Mouse (Mus musculus) liver, embryonic 16.5 days (tissue): ENCODE results near the gene Tor1b. TPM values are rescaled to one million over a fixed set of nuclear protein-coding genes. Genes with fewer than 3 reads are reported as not detected.
A peak's percentile ranks its signal among the peaks of the same experiment; 100 is the strongest.

ENCODE experiments used
- ATAC-seq: fragments of 200-750 bp; cut with Nextera tagmentation; 2 replicates; pipeline ENCODE4 v1.8.0; 2017; ENCODE audit warnings: low read depth, mild to moderate bottlenecking, moderate number of reproducible peaks, moderate library complexity
- H3K27ac ChIP-seq: fragments of 300-500 bp; sonication (generic); 2 replicates; pipeline ENCODE4 v1.5.1; 2014; ENCODE audit warnings: mild to moderate bottlenecking, low read length
- H3K27me3 ChIP-seq: fragments of 300-500 bp; sonication (generic); 2 replicates; pipeline ENCODE4 v1.6.1; 2014; ENCODE audit warnings: low read depth, low read length, mixed read lengths; ENCODE audit not compliant: control insufficient read depth, insufficient read depth
- H3K36me3 ChIP-seq: fragments of 300-500 bp; sonication (generic); 2 replicates; pipeline ENCODE4 v1.6.1; 2014; ENCODE audit warnings: mild to moderate bottlenecking; ENCODE audit not compliant: control insufficient read depth, insufficient read depth
- H3K4me1 ChIP-seq: fragments of 300-500 bp; sonication (generic); 2 replicates; pipeline ENCODE4 v1.6.1; 2014; ENCODE audit warnings: low read depth, low read length, mixed read lengths; ENCODE audit not compliant: control insufficient read depth
- H3K4me2 ChIP-seq: fragments of 300-500 bp; sonication (generic); 2 replicates; pipeline ENCODE4 v1.6.1; 2014; ENCODE audit warnings: low read depth, low read length, mixed read lengths
- H3K4me3 ChIP-seq: fragments of 300-500 bp; sonication (generic); 2 replicates; pipeline ENCODE4 v1.5.1; 2014; ENCODE audit warnings: low read depth, mild to moderate bottlenecking, low read length
- H3K9ac ChIP-seq: fragments of 300-500 bp; sonication (generic); 2 replicates; pipeline ENCODE4 v1.6.1; 2014; ENCODE audit warnings: low read depth, low read length
- H3K9me3 ChIP-seq: fragments of 300-500 bp; sonication (generic); replicated peaks from 2 replicates; pipeline ENCODE4 v1.6.1; 2016; ENCODE audit warnings: low read length; ENCODE audit not compliant: control insufficient read depth
- WGBS: fragments of 180-500 bp; shearing (Covaris S2); extraction: QIAGEN DNeasy Blood & Tissue Kit; methylation state at CpG from one replicate; pipeline ENCODE4 v1.1.7; 2014; ENCODE audit not compliant: insufficient replicate concordance; 5-methylcytosine and 5-hydroxymethylcytosine counted together
- polyA plus RNA-seq: library from polyadenylated mRNA; unstranded; fragments of >200 nt; fragmentation: Nextera tagmentation; extraction: Ambion mirVana; gene quantifications from 2 replicates; pipeline ENCODE4 v1.2.1, GENCODE M21; 2015

Gene Tor1b
- polyA plus RNA-seq, 1 experiment from 2014 or later = 15.9 TPM

DNA sequence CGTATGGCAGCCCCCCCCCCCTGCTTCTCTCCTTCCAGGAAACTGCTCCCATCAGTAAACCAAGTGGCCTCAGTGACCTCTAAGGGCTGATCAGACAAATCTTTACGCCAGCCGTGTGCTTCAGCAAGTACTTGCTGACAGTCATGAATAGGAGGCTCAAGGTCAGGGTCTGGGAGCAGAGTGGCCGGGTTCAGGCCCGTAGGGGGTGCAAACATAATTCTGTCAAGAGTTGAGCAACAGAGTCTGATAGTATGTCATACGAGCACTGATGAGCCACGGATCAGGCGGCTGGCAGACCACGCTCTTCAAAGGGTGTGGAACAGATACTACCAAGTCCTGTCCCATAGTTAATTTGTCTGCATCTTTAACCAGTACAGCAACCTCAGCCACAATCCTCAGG is 37.5 kb downstream of the Tor1b start:
- ATAC-seq = no peak
- no peak overlapping the region for H3K4me2 ChIP-seq
- H3K36me3 ChIP-seq = no peaks in the 10 kb centered on the region
- H3K4me3 ChIP-seq = no peak overlapping the region
- H3K9ac ChIP-seq = no peak overlapping the region
- H3K4me1 ChIP-seq = peaks cover 6% of the 10 kb centered on the region
- 73% methylated on average over 9 of the region's 9 CpGs for WGBS
- H3K27me3 ChIP-seq = no peaks in the 10 kb centered on the region
- H3K9me3 ChIP-seq = no peaks in the 10 kb centered on the region
- no peak overlapping the region for H3K27ac ChIP-seq

DNA sequence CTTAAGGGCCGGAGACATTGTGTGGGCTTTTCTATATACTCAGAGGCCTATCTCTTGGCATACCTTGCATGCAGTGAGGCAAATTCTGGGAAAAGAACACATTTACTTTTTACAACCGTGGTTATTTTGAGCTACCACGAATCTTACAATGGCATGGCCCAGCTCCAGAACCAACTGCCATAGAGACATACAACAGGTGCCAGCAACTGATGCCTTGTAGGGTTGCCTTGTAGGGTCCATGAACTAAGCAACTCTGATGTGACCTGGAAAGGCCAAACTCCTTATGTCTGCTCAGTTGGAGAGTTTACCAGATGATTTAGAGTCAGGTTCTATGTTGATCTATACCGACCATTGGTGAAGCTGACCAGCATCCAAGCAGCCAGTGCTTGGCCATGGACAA is 42.1 kb downstream of the Tor1b start:
- no peaks in the 10 kb centered on the region for H3K36me3 ChIP-seq
- no peak for ATAC-seq
- no peaks in the 10 kb centered on the region for H3K9me3 ChIP-seq
- no peak overlapping the region for H3K9ac ChIP-seq
- H3K4me2 ChIP-seq = no peak overlapping the region
- 78% methylated on average over 4 of the region's 4 CpGs for WGBS
- no peaks in the 10 kb centered on the region for H3K4me1 ChIP-seq
- H3K27ac ChIP-seq = no peak overlapping the region
- no peak overlapping the region for H3K4me3 ChIP-seq
- no peaks in the 10 kb centered on the region for H3K27me3 ChIP-seq

DNA sequence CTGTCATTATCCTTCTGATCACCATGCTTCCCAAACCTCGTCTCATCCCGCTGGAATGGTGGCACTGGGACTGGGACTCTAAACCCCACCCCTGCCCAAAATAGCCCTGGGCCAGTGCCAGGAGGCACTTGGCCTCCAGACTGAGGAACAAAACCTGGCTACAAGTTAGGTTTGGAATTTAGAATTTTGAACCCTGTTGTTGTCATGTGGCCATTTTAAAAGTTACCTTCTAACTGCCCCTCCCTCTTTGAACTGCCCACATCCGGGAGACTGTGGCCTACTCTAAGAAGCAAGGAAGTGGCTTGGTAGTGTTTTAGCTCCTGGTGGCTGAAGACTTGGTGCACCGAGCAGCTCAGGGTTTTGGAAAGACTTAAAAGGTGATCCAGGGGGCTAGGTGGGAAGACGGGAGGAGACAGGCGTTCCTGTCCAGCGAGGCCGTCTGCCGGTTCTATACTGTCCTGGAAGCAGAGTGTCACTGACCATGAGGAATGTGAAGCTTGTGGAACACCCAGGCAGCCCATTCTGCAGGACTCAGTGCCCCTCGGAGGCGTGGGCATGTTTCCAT is 42.8 kb downstream of the Tor1b start:
- Histone ChIP-seq H3K27me3 (no peaks in the 10 kb centered on the region), H3K4me3 (no peak overlapping the region)
- 69% methylated on average over 11 of the region's 11 CpGs for WGBS

DNA sequence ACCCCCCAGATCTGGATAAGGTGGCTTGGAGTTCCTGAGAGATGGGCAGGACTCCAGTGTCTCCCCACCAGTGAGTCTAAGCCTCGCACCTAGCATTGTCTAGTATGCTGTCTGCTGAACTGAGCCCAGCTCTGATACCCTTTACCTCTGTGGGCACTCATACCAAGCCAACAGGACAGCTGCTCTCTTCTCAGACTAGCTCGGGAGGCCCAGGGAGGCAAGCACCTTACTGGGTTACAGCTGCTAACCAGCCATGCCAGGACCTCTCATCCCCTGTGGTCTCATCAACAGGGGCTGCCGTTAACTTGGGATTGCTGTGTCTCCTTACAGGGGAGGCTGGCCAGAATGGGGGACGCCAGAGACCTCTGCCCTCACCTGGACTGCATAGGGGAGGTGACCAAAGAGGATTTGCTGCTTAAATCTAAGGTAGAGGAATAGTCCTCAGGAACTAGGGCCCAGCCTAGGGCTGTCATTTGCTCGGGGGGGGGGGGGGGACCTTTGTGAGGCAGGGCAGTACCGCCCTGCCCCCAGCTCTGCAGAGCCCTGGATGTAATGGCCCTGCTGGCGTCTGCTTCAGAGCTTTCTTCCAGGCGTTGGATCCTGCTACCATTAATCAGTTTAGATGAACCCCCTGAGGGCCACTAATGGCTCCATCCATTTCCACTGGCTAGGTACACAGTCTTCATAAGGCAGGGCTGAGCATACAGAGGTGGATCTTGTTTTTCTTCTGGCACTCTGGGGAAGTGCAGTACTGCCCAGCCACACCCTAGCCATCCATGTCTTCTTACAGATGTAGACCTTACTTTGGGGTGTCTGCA is 45.9 kb downstream of the Tor1b start:
- no peak overlapping the region for H3K4me3 ChIP-seq
- H3K4me1 ChIP-seq = no peaks in the 10 kb centered on the region
- no peak overlapping the region for H3K27ac ChIP-seq
- WGBS = 69% methylated on average over 7 of the region's 8 CpGs
- no peak overlapping the region for H3K9ac ChIP-seq
- H3K4me2 ChIP-seq = no peak overlapping the region
- ATAC-seq = no peak
- H3K27me3 ChIP-seq = no peaks in the 10 kb centered on the region
- H3K36me3 ChIP-seq = no peaks in the 10 kb centered on the region; the same call in 1 of the 2 replicates
- H3K9me3 ChIP-seq = no peaks in the 10 kb centered on the region

More for the DNA sequence above, 42.8 kb downstream of the Tor1b start:
- H3K36me3 ChIP-seq = no peaks in the 10 kb centered on the region; the same call in 1 of the 2 replicates
- no peak overlapping the region for H3K27ac ChIP-seq
- H3K9ac ChIP-seq = no peak overlapping the region
- ATAC-seq = no peak
- no peak overlapping the region for H3K4me2 ChIP-seq
- H3K9me3 ChIP-seq = no peaks in the 10 kb centered on the region
- no peaks in the 10 kb centered on the region for H3K4me1 ChIP-seq

DNA sequence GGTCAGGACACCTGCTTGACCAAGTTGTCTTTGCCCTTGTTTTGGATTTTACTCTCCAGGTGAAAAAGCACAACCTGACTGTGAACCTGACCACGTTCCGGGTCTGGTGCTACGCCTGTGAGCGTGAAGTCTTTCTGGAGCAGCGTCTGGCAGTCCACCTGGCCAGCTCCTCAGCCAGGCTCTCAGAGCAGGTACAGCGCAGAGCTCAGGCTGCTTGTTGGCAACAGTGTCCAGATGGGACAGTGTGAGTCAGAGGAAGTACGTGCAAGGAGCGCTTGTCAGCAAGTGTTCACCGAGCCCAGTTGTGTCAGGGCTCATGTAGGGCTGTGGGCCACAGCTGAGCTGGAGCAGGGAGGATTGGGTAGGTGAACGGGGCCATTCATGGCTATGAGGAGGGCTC is 50.1 kb downstream of the Tor1b start:
- Histone ChIP-seq H3K4me1 (peaks cover 28% of the 10 kb centered on the region), H3K9ac (no peak overlapping the region), H3K36me3 (no peaks in the 10 kb centered on the region; the same call in 1 of the 2 replicates), H3K27me3 (no peaks in the 10 kb centered on the region), H3K4me3 (no peak overlapping the region), H3K4me2 (no peak overlapping the region), H3K27ac (no peak overlapping the region), H3K9me3 (no peaks in the 10 kb centered on the region)
- 85% methylated on average over 10 of the region's 10 CpGs for whole genome bisulfite sequencing
- no peak for ATAC-seq

DNA sequence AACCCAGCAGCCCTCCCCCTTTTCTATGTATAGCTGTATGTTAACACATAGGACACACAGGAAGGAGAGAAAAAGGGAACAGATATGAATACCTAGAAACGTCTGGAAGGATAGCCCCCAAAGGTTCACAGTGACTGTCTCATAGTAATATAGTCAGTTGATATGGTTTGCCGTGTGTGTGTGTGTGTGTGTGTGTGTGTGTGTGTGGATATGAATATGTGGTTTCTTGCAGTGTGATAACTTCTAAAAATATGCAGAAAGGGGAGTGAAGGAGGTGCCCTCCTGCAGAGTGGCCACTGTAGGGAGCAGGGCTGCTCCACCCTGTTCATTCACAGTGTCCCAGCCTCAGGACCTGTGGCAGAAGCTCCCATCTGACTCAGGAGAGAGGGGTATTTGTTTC is 52.7 kb downstream of the Tor1b start:
- peak overlapping the region; percentile 72 for H3K27ac ChIP-seq
- H3K4me3 ChIP-seq = peak overlapping the region; percentile 29
- peaks cover 28% of the 10 kb centered on the region for H3K4me1 ChIP-seq
- no peaks in the 10 kb centered on the region for H3K9me3 ChIP-seq
- ATAC-seq = peak; percentile 44; the same call in 1 of the 2 replicates
- 15% methylated on average over 2 of the region's 2 CpGs for WGBS
- H3K27me3 ChIP-seq = no peaks in the 10 kb centered on the region
- no peaks in the 10 kb centered on the region for H3K36me3 ChIP-seq
- H3K9ac ChIP-seq = no peak overlapping the region; the same call in 1 of the 2 replicates
- peak overlapping the region; percentile 56 for H3K4me2 ChIP-seq

DNA sequence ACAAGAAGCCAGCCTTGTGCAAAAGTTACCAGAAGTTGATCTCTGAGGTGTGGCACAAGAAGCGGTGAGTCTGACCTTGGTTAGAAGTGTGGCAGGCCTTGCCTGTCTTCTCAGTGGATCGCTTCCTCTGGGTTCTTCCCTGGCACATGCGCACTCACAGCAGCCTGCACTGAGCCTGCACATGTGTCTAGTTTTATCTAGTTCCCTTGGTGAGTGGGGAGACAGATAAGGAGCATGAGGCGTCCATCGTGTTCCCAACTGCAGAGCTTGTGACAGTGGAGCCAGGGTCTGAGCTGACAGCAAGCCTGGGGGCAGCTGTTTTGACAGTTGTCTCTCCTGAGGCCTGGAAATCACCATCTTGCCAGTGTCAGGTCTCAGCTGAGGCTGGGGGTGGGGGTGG is 53.7 kb downstream of the Tor1b start:
- Histone ChIP-seq H3K27me3 (no peaks in the 10 kb centered on the region), H3K4me3 (peak overlapping the region; percentile 29), H3K9ac (peak overlapping the region; percentile 49), H3K4me1 (peaks cover 28% of the 10 kb centered on the region), H3K36me3 (no peaks in the 10 kb centered on the region), H3K9me3 (no peaks in the 10 kb centered on the region), H3K4me2 (peak overlapping the region; percentile 56), H3K27ac (peak overlapping the region; percentile 72)
- WGBS = 23% methylated on average over 5 of the region's 5 CpGs
- ATAC-seq = peak; percentile 94

DNA sequence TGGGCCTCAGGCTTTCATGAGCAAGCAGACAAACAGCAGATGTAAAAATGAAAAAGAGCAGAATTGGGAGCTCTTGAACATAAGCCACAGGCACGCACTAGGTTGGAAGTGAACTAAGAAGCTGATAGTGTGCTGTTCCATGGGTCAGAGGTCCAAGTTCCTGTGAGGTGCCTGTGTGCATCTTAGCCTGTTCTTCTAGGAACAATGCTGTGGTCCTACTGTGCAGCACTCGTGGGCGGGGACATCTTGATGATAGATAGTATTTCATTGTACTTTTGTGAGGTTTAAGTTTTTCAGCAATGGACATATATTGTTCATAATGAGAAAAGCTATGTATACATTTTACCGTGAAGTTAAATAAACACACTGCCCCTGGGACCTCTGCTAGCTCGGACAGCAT is 54.4 kb downstream of the Tor1b start:
- no peak overlapping the region for H3K4me3 ChIP-seq
- ATAC-seq = no peak
- H3K4me1 ChIP-seq = peaks cover 28% of the 10 kb centered on the region
- H3K4me2 ChIP-seq = no peak overlapping the region; the same call in 1 of the 2 replicates
- peak overlapping the region; percentile 27 for H3K27ac ChIP-seq
- H3K9me3 ChIP-seq = no peaks in the 10 kb centered on the region
- H3K27me3 ChIP-seq = no peaks in the 10 kb centered on the region
- WGBS = 45% methylated on average over 5 of the region's 5 CpGs
- no peaks in the 10 kb centered on the region for H3K36me3 ChIP-seq
- H3K9ac ChIP-seq = no peak overlapping the region
